Mouse (Mus musculus) heart, adult 2 months (tissue): ENCODE results near the gene Man1c1.

Source experiments
- EP300 ChIP-seq: fragments of 200-500 bp; IDR thresholded peaks from 2 replicates; pipeline ENCODE4 v1.6.1; 2011; ENCODE audit warnings: low read depth, low read length, control low read depth; ENCODE audit not compliant: insufficient read depth
- POLR2A ChIP-seq: fragments of 200-500 bp; IDR thresholded peaks from 2 replicates; pipeline ENCODE4 v1.6.1; 2011; ENCODE audit warnings: mild to moderate bottlenecking, low read depth, low read length, control low read depth; ENCODE audit not compliant: insufficient read depth

DNA sequence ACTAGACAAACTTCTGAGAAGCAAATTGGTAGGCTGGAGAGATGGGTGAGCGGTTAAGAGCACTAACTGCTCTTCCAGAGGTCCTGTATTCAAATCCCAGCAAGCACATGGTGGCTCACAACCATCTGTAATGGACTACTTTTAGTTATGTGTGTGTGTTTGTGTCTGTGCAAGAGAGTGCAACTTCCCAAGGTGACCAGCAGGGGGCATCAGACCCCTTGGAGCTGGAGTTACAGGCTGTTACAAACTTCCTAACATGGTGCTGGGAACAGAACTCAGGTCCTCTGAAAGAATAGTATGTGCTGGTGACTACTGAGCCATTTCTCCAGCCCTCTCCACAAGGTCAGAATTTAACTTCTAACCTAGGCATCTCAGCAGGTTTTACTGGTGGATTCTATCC, 11.7 kb downstream of the Man1c1 start:
- TF ChIP-seq POLR2A, result no peak
- no peak for TF ChIP-seq EP300
